Mouse (Mus musculus): ENCODE measurements around the gene Derl3.

Gene Derl3

DNA sequence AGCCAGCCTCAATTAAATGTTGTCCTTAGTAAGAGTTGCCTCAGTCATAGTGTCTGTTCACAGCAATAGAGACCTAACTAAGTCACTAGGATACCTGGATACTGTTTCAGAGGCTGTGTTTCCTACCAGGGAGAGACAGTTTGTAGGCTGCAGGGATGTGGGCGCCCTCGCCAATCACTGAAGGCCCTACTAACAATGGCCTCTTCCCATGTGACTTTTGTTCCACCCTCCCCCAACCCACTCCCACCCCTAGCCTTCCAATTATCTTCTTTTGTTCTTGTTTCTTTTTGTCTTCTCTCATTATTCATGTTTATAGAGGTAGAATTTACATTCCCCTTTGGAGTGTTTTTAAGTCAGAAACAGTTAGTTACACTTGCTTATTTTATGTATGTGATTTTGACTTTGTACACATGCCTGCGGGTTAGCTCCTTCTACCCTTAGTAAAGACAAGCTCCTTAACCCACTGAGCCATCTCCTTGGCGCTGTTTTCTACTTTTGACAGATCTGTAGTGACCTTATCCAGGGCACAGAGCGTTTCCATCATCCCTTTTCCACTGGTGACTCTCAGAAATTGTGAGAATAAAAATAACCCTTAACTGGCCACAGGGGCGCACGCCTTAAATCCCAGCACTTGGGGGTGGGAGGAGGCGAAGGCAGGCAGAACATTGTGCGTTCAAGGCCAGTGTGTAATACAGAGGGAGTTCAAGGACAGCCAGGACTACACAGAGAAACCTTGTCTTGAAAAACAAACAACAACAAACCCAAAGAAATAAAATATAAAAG lies 48.0 kb downstream of the Derl3 start:
- DNase-seq (ENCODE audit: low read depth, low spot score) = no peak

DNA sequence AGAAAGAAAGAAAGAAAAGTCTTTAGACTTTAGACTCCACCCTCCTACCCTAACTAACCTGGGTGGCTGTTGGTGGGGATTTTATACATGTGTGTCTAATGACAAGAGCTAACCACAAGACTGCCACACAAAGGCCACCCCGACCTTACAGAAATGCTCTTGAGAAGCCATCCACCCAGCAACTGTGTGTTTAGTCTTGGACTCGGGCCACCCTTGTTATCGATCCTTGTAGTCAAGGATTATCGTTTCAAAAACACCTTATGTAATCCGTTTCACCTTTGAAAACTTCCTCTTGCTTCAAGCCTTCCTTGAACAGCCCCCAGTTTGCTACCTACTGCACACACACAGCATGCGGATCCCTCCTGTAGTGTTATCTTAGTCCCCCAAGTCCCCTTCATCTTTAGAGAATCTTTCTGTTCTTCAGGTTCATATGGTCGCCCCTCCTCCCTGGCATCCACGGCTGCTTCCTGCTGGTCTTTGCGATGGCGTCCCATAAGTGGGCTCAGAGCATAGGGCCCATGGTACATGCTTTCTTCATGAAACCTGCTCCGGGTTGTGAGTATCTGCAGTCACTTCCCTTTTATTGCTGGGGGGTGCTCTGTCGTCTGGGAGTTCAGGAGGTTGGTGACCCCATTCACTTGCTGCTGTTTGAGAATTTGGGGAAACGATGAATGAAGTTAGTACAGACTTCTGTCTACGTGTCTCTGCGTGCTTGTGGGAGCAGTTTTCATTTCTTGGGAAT lies 49.7 kb downstream of the Derl3 start, which contains the start of gene Vpreb3:
TSS of gene Vpreb3 (plus strand) at position 322 of the 742 bp plus-strand sequence.
- no peak for DNase-seq (ENCODE audit: low read depth, low spot score)

DNA sequence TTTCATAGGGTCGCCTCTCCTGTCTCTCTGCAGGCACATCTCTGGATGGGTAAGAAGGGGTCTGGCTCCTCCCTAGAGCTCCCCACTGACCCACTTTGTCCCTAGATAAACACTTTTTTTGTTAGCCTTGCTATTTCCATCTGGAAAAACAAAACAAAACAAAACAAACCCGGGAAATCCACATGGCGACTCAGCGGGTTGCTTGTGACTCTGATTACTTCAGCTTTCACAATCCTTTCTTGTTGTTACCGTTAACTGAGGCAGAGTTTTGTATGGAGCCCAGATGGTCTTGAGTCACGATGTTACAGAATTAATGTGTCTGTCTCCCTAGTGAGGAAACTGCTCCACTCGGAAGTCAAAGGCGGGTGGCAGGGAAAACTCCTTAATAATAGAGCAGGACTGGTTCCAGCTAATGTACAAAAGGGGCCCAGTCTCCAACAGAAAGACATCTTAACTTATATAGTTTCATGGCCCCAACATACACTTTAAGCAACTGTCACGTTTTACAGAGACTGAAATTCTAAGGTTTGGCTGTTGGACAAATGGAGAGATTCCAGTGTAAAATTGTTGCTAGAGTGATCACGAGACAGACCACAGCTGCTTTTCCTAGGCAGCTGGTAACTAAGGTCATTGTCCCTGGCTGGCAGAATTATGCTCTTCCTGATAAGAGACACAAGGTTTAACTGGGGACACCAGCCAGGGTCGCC lies 51.0 kb downstream of the Derl3 start:
- no peak for DNase-seq (ENCODE audit: low read depth, low spot score)

DNA sequence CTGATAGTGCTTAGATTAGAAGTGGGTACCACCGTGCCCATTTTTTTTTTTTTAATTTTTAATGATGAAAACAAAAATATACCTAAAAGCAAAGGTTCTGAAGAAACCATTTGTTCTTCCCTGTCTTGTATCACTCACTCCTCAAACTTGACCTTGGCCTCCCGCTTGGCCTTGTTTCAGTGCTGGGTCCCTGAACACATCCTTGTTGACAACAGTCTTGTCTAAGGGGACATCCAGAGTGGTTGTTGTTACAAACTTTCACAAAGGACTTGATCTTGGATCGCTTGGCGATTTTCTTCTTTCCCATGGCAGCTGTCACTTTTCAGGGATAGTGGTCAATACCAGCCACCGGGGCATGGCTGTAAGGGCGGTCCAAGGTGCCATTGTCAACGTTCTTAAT lies 52.0 kb downstream of the Derl3 start:
- DNase-seq (ENCODE audit: low read depth, low spot score) = no peak
